Mouse (Mus musculus) cortical plate, adult 2 months (tissue): ENCODE measurements at regions not wholly inside any gene's neighbourhood (a gene's known extent, or its start where the extent isn't known, plus 50 kb on each side); places are given as distances from the start of the nearest gene placed in this dataset.

Source experiments
- H3K27ac ChIP-seq: fragments of 200-500 bp; 2 replicates; pipeline ENCODE4 v1.5.1; 2012; ENCODE audit warnings: low read length, control low read depth, inconsistent platforms; ENCODE audit not compliant: insufficient read depth
- H3K4me1 ChIP-seq: fragments of 200-500 bp; 2 replicates; pipeline ENCODE4 v1.6.1; 2011; ENCODE audit warnings: low read length; ENCODE audit not compliant: control insufficient read depth, insufficient read depth
- H3K4me3 ChIP-seq: fragments of 200-500 bp; 2 replicates; pipeline ENCODE4 v1.5.1; 2011; ENCODE audit warnings: mild to moderate bottlenecking, low read length, control low read depth; ENCODE audit not compliant: insufficient read depth
- CTCF ChIP-seq: fragments of 200-500 bp; IDR thresholded peaks from 2 replicates; pipeline ENCODE4 v1.5.1; 2011; ENCODE audit warnings: mild to moderate bottlenecking, control low read depth, low read length; ENCODE audit not compliant: insufficient read depth; ENCODE audit errors: extremely low read depth
- POLR2A ChIP-seq: fragments of 200-500 bp; IDR thresholded peaks from 2 replicates; pipeline ENCODE4 v1.6.1; 2011; ENCODE audit warnings: mild to moderate bottlenecking, low read length, control low read depth; ENCODE audit not compliant: insufficient read depth; ENCODE audit errors: extremely low read depth

DNA sequence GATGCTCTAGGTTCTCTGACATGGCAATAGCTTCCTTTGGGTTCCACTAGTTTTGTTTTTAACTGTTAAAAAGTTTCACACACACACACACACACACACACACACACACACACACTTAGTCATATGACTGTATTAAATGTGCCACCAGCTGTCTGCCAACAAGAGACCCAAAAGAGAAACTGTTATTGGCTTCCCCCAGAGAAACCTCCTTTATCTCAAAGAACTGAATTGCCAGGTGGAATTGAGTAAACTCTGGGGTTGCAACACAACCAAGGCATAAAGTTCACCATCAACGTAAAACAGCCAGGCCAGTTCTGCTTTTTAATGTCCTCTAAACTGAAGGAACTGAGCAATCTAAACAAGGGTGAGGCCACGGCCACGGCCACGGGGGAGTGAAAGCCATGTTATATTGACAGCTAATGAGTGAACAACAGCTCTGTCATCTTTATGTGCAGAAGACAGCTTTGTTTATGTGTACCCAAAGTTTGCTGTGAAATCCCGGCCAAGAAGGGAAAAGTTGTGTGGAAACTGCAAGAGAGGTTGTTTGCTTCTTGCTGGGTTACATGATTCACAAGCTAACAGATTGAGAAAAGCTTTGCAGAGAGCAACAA is 69.3 kb downstream of the Btg1 start:
- no peaks in the 10 kb centered on the region; the same call in 1 of the 2 replicates for H3K4me1 ChIP-seq
- TF ChIP-seq POLR2A = no peak
- no peak for TF ChIP-seq CTCF
- H3K27ac ChIP-seq = no peak overlapping the region
- H3K4me3 ChIP-seq = no peak overlapping the region

DNA sequence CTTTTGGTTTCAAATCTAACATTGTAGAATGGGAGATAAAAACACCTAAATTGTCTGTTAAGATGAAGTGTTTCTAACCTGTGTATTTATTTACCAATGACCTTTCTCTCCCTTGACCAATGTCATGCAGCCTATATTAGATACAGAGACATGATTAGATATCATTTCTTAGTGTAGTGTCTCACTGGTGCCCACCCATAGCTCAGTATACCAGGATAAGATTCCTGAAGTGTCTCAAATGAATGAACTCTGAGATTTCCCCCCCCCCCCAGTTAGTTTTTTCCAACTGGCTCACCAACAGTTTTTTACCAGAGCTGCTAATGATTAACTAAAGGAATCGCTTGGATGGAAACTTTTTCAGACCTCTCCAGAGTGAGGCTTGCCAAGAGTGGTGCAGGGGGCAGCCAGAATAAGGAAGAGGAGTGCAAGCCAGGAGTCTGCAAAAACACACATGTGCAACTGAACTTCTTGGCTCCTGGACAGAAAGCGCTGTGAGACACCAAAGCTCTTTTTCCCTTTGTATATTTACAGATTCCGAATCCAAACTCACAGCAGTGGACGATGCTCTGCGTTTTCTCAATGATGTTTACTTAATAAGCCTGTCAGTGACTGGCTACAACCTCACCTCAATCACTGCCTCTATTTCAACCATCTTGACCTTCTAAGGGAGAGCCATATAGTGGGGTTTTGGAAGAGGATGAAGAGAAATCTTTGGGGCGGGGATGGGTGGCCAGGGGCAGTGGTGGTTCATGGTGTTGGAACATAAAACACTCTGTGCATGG is 70.0 kb downstream of the Btg1 start:
- Histone ChIP-seq H3K27ac (no peak overlapping the region), H3K4me3 (no peak overlapping the region), H3K4me1 (no peaks in the 10 kb centered on the region; the same call in 1 of the 2 replicates)
- TF ChIP-seq POLR2A (no peak), CTCF (no peak)

DNA sequence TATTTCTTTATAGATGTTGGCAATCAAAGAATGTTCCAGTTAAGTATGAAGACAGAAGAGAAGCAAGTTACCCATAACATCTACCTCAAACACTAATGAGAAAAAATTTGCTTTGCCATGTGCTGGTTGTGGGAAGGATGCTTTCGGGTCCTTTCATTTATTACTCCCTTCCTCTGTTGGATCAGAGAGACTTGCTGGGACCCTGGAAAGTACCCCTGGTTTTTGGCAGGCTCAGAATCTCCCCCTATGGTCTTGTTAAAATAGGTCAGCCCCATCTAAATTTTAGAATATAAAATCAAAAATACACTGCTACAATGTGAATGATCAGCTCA is 70.6 kb downstream of the Btg1 start:
- no peak overlapping the region for H3K4me3 ChIP-seq
- no peaks in the 10 kb centered on the region; the same call in 1 of the 2 replicates for H3K4me1 ChIP-seq
- TF ChIP-seq CTCF = no peak
- no peak for TF ChIP-seq POLR2A
- H3K27ac ChIP-seq = no peak overlapping the region

DNA sequence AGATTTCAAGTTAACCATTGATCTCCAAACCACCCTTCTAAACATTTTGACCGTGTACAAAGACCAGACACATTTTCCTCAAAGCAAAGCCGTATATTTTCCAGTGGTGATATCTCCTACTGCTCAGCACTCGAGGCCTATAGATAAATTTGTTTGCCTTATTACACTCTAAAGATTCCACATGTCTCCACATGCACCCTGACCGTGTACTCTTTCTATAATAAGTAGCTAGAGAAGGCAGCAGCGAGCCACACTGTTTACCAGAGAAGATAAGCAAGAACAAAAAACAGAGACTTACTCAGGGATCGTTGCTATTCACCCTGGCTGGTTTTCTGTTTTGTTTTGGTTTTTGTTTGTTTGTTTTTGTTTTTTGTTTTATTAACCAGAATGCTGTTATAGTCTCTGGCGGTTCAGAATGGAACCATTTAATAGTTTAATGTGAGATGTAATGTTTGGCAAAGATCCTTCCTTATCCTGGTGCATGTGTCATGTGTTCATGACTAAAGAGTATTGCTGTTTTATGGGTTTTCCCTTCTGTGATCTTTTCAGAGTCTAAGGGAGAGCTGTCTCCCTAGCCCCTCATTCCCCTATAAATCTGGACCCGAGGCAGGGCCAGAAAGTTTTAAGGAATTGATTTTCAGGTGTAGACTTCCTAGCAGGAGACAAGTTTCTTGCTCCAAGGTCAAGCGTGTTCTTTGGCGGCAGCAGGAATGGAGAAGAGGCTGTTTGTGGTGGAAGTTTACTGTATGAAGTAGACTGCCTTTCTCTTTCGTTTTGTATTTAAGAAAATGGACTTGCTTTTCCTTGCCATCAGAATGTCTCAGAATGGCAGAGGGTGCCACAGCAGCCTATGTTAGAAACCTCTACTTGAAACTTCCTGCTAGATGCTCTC is 73.4 kb downstream of the Btg1 start:
- no peak for TF ChIP-seq CTCF
- TF ChIP-seq POLR2A = no peak
- H3K4me3 ChIP-seq = no peak overlapping the region
- no peak overlapping the region for H3K27ac ChIP-seq
- H3K4me1 ChIP-seq = no peaks in the 10 kb centered on the region; the same call in 1 of the 2 replicates

DNA sequence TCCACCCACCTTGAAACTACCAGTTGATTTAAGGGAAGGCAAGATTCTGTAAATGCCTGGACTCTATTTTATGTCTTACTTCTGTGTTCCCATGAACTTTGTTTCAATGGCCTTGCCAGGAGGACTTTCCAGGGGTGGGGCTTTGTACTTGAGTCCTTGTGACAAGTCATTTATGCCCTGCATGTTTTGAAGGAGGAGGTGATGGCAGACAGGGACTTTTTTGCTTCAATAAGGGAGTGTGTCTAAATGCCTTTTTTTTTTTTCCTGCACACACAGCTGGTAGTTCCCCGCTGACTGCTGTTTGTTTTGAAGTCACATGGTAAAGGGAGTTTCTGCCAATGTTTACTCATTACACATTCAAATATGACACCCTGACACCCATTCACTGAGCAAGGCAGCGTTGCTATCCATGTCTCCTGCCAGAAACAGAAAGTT is 74.1 kb downstream of the Btg1 start:
- Histone ChIP-seq H3K4me3 (no peak overlapping the region), H3K27ac (no peak overlapping the region), H3K4me1 (no peaks in the 10 kb centered on the region; the same call in 1 of the 2 replicates)
- no peak for TF ChIP-seq CTCF
- no peak for TF ChIP-seq POLR2A

DNA sequence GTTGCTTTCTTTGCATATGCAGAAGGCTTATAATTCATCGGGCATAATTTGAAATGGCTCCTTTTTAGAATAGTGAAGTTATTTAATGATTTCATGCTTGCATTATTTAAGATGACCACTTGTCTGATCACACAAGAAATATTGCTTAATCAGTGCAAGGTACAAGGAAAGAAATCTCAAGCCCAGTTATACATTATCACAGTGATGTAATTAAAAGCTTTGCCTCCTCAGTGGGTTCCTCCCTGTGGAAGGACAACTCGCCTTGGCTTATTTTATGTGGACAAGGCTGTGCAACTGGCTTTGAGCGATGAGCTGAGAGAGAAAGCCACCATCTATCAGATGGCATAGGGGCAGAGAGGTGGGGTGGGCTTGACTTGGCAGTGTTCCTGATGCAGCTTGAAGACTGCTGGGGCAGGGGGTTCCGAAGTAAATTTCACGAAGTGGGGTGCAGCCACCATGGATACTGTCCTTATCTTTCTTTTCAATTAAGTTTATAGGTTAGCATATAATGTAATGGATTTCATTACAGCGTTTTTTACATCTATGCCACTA is 74.6 kb downstream of the Btg1 start:
- TF ChIP-seq POLR2A (no peak), CTCF (no peak)

DNA sequence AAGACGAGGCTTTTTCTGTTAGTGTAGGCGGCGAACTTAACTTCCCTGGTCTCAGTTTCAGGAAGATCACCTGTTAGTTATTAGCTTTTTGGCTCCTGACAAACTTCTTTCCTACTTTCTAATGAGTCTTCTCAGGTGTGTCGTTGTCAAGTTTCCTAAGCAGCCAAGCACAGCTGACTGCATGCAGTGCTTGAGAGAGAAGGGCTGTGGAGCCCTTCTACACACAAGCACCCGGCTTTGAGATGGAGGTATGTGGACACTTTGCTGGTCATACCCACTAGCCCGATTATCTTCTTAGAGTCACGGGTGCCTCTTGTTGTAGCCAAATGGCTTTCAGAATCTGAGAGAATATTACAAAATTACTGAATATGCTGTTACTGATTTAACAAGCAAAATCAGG is 76.0 kb downstream of the Btg1 start:
- no peak overlapping the region for H3K27ac ChIP-seq
- H3K4me1 ChIP-seq = no peaks in the 10 kb centered on the region; the same call in 1 of the 2 replicates
- no peak overlapping the region for H3K4me3 ChIP-seq
- TF ChIP-seq POLR2A (no peak), CTCF (no peak)

More for the DNA sequence above, 74.6 kb downstream of the Btg1 start:
- no peak overlapping the region for H3K27ac ChIP-seq
- no peak overlapping the region for H3K4me3 ChIP-seq
- H3K4me1 ChIP-seq = no peaks in the 10 kb centered on the region; the same call in 1 of the 2 replicates

DNA sequence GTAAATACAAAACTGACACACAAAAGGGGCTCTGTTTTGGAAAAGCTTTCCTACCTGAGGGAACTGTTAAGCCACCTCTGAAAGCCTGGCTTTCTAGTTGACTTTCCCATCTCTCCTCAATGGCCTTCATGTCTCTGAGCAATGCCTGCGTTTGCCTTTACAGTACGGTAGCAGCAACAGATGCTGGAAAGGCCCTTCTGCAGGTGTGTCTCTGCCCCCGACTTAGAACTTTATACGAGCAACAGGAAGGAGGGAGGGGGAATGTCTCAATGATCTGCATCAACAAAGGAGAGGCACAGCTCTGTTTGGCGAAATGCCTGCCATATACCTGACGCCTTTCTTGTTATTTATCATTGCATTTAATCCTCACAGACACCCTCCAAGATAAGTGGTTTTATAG is 77.0 kb downstream of the Btg1 start:
- no peak for TF ChIP-seq CTCF
- no peak for TF ChIP-seq POLR2A
- Histone ChIP-seq H3K4me1 (no peaks in the 10 kb centered on the region; the same call in 1 of the 2 replicates), H3K4me3 (no peak overlapping the region), H3K27ac (no peak overlapping the region)

DNA sequence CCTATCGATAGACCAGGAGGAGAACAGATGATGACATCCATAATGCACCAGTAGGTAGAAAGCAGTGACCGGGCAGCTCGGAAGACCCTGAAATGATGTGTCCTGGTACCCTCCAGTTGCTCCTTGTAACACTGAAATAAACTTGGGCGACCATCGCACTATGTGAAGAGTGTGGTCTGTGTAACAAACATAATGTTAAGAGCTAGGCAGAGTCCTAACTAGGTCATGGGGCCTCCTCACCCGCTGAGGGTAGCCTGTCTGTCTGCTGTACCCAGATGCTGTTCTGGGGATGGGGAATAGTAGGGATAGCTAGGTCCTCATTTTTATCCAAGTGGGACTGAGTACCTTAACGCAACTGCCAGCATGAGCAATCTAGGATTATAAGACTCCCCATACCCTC is 79.8 kb downstream of the Btg1 start:
- no peak for TF ChIP-seq CTCF
- no peak for TF ChIP-seq POLR2A
- no peaks in the 10 kb centered on the region for H3K4me1 ChIP-seq
- no peak overlapping the region for H3K27ac ChIP-seq
- H3K4me3 ChIP-seq = no peak overlapping the region
